Mouse (Mus musculus): ENCODE measurements around the gene Suox. TPM values are rescaled to one million over a fixed set of nuclear protein-coding genes. Genes with fewer than 3 reads are reported as not detected.
"Not testable (repeated sequence)": the region's sequence is repeated elsewhere in the genome, so short reads cannot be mapped to it uniquely, and the experiment has no call there.

Gene Suox
- 10 to 100 TPM; 27.7 to 28.3 TPM for total RNA-seq (2021)
- long read RNA-seq, experiment 1, transcript Suox-201 (4 exons, 2,497 nt), result major isoform, 33 of 41 reads
- long read RNA-seq, experiment 1, partial matches to known transcripts, result 6 of 41 reads
- long read RNA-seq, experiment 1, other reads (novel, unspliced or antisense), result 2 of 41 reads
- long read RNA-seq, experiment 2, transcript Suox-201 (4 exons, 2,497 nt), result major isoform, 20 of 29 reads
- long read RNA-seq, experiment 2, partial matches to known transcripts, result 8 of 29 reads
- long read RNA-seq, experiment 2, other reads (novel, unspliced or antisense), result 1 of 29 reads

DNA sequence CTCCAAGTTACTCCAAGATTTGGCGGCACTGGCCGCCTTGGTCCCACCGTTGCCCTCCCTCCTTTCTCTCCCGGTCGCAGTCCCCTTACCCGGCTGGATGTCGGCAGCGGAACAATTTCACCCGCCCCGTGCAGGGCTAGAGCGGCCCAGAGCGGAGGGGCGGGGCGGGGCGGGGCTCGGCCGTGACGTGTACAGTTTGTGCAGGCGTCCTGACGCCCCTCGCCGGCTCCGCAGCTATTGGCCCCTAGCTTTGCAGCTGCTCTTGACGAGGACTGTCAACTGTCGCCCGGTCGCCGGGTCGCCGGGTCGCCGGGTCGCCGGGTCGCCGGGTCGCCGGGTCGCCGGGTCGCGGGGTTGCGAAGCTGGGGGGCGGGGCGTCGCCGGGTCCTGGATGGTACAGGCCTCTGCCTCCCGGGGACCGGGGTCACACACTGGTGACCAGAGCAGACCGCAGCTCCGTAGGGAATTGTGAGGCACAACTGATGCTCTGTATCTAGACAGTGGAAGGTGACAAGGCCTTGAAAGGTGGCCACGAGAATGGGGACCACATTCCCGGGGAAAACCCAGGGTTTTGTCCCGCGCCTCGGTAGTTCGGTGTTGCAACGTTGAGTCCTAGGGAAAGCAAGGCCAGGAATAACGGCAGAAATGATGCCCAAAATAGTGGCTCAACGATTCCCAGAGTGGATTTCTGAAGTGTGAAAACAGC is at the start of gene Suox:
Gene Suox (minus strand): TSS at position 311 of the 706 bp plus-strand sequence.
- DNase-seq (ENCODE audit: low spot score), result peak; percentile 88

DNA sequence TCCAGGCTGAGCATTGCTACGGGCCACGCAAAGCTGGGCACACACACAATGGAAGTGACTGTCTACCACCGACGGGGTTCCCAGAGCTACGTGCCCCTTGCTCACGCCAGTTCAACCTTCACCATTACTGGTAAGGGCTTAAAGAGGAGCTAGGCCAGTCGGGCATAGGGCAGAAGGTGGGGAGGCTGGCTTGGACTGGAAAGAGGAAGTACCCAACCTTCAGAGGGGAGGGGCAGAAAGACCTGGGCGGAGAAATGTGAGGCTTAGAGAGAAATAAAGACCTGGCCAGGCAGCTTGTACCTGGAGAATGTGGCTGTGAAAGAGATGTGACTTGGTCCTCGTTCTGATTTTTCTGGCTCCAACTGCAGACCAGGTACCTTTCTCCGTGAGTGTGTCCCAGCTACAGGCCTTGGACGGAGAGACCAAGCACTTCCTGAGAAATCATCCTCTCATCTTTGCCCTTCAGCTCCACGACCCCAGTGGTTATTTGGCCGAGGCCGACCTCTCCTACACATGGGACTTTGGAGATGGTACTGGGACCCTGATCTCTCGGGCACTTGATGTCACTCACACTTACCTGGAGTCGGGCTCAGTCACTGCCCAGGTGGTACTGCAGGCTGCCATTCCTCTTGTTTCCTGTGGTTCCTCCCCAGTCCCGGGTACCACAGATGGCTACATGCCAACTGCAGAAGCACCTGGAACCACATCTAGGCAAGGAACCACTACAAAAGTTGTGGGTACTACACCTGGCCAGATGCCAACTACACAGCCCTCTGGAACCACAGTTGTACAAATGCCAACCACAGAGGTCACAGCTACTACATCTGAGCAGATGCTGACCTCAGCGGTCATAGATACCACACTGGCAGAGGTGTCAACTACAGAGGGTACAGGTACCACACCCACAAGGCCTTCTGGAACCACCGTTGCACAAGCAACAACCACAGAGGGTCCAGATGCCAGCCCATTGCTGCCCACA is 42.0 kb upstream of the Suox start:
- no peak for DNase-seq (ENCODE audit: low spot score)

DNA sequence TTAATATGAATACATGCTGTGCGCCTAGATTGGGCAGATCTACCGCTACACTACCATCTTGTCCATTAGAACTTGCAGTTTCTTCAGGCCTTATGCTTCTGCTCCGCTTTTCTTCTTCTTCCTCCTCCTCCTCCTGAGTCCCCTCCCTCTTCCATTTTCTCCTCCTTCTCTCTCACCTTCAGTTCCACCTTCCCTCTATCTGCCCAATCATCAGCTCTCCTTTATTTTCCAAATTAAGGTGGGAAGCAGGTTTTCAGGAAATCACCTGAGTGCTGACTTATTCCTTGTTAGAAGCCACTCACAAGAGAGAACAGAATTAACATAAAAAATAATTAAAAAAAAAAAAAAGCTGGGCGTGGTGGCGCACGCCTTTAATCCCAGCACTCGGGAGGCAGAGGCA is 37.4 kb upstream of the Suox start:
- not testable (repeated sequence) for DNase-seq (ENCODE audit: low spot score)

DNA sequence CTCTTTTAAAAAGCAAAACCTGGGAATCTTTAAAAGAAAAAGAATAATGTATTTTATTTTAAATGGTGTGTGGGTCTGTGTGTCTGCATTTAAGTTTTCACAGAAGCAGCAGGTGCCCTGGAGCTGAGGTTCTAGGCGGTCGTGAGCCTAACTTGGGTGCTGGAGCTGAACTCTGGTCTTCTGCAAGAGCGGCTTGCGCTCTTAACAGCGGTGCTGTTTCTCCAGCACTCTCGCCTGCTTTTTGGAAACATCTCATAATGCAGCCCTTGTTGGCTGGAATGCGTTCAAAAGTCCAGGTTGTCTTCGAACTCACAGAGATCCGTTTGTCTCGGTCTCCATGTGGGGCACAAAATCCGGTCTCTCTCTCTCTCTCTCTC is 31.4 kb upstream of the Suox start:
- no peak for DNase-seq (ENCODE audit: low spot score)

DNA sequence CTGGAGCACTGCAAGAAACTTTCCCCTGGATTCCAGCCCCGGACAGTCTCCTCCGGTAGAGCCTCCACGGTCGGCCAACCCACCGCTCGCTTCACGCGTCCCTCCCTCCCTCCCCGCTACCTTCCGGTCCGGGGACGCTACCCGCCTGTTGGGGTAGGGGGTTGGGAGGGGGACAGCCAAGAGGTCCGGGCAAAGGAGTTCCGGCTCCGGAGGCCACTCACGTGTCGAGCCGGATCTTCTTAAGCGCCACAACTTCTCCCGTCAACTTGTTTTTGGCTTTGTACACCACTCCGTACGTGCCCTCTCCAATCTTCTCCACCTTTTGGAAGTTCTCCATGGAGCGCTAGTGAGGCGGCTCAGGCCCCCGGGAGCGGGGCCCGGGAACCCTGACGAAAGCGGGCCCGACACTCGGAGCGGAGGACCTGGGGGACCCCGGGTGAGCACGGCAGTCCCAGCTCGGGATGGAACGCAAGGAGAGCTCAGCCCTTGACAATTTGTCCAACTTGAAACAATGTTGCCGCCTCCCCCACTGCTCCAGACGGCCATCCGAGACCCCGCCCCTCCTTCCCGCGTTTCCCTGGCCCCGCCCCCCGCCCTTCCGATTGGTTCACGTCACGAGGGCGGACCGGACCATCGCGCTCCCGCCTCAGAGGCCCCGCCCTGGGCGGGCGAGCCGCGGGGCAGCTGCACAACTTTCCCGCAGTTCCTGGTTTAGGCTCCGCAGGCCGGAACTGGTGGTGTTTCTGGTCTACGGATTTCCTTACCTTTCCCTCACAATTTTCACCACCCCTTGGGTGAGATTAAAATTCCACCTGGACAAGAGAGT is 30.8 kb upstream of the Suox start, which contains the start of gene Cdk2:
Gene Cdk2 (minus strand): TSS at position 541 of the 826 bp plus-strand sequence.
- peak; percentile 93 for DNase-seq (ENCODE audit: low spot score)

DNA sequence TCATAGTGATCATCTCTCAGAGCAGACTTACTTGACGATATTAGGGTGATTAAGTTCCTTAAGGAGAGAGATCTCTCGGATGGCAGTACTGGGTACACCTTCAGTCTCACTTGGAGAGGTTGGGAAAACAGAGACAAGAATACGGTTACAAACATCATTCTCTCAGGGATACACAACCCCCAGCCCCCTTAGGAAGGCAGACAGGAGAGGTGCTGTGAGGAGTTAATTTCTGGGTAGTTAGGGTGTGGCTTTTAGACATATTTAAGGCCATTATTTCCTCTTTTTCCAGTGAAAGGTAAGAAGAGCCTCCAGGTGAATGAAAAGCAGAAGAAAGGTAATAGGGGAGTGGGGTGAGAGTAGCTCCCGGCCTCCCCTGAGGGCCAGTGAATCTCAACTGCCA is 30.0 kb upstream of the Suox start, which contains the start of gene Pmel:
Gene Pmel (plus strand): TSS at position 301 of the 400 bp plus-strand sequence.
- DNase-seq (ENCODE audit: low spot score), result no peak

DNA sequence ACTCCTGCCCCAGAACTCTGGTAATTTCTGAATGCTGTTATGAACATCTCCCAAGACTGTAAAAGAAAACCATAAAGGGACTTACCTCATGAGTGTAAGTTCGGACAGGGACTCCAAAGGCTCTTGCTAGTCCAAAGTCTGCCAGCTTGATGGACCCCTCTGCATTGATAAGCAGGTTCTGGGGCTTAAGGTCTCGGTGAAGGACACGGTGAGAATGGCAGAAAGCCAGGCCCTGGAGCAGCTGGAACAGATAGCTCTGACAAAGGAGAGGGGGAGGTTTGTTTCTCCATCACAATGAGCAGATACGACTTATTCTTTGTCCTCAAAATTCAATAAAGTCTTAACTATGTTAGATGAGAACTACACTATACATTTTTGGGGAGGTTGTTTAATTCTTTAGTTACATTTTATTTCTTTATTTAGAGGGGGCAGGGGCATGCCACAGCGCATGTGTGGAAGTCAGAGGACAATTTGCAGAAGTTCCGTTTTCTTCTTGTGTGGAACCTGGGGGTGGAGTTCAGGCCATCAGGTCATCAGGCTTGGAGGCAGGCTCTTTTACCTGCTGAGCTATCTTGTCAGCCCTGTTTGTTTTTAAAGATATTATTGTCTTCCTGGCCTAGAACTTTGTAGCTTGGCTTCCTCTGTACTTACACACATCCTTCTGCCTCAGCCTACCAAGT is 28.6 kb upstream of the Suox start:
- no peak for DNase-seq (ENCODE audit: low spot score)

DNA sequence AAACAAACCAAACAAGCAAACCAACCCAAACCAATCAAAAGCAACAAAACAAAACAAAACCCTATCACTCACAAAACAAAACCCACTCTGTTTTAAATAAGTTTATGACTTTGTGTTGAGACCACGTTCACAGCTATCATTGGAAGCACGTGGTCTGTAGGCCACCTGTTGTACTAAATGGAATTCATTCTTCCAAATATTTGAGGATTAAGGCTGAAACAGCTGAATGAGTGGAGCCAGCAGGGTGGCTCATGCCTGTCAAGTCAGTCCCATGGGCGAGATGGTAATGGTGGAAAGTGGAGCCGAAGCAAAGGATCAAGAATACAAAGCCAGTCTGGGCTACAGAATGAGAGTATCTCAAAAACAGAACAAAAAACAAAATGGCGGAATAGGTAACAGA is 26.8 kb upstream of the Suox start:
- DNase-seq (ENCODE audit: low spot score), result no peak

DNA sequence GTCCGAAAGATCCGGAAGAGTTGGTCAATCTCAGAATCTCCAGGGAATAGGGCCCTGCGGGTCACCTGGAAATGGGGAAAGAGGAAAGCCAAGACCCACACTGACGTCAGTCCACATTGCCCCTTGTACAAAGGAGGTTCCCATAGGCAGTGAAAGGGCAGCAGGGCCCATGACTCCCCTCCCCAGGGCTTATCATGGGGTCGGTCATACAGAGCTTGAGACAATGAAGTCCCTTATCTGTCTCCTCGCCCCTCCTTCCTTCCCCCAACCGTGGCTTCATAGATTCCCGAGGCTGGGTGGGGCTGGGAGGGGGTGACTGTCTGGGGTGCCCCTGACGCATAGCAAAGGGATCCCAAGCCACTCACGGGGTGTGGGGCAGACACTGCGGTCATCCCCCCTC is 25.7 kb upstream of the Suox start:
- no peak for DNase-seq (ENCODE audit: low spot score)

DNA sequence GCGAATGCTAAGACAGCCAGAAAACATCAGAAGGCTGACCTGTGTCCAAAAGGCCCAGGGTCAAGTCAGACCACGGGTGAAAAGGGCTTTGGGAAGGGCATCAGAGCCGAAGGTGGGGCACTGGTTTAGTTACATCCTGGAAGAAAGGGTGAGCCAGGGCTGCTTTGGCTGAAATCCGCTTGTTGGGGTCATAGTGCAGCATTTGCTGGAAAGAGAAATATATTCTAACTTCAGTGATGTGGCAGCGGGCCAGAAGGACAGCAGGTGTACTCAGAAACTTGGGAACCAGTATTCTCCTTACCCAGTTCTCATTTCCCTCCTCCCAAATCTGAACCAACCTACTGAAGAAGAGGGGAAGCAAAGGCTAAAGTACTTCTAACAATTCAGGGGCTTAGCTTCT is 25.1 kb upstream of the Suox start:
- DNase-seq (ENCODE audit: low spot score), result no peak

DNA sequence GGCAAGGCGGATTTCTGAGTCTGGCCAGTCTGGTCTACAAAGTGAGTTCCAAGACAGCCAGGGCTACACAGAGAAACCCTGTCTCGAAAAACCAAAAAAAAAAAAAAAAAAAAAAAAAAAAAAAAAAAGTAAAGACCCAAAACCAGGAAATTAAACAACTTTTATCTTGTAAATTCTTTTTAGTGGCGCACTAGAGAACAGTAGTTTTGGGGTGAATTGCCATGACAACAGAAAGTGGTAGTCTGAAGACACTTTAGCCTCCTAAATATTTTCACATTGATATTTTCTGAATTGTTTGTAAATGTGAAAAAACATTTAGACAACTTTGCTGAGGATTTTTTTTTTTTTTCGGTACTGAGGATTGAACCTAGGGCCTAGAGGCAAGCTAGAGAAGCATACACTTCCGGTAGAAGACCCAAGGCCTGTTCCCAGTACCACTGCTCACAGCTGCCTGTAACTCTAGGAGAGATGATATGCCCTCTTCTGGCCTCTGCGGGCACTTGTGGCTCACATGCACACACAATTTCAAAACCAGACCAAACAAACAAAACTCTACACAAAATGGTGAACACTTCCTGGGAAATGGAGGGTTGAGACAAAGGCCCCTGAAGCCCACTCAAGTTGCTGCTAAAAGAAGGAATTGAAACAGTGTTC is 23.3 kb upstream of the Suox start:
- DNase-seq (ENCODE audit: low spot score), result no peak

DNA sequence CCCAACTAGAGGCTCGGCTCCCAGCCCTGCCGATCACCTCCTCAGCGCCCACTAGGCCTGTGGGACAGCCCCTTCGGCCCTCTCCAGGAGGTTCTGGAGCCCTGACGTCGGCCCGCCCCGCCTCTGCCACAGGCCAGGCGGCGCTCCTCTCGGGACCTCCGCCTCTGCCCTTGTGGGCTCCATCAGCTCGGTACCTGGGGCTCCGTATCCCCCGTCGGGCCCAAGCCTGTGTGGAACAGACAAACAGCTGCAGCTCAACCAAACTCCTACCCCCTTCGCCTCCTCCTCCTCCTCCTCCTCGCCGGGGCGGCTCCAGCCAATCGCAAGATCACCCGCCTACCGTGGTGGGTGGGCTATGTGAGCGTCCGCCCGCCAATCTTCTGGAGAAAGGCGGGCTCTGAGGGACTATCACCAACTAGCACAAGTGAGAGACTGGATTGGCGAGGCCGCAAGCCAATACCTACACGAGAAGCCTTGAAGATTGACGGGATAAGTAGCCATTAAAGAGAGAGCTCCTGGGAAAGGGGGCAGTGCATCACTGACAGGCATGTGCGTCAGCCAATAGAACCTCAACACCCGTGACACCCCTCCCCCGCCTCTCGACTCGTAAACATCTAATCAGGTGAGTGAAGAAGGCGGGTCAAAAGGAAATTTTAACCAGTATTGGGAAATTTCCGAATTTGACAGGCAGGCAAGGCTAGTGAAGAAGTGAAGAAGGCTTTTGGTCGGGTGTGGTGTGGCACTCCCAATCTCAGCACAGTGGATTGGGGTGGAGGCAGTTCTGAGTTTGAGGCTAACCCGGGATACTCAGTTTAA is 22.3 kb upstream of the Suox start, which contains the start of gene Rab5b:
Gene Rab5b (minus strand): TSS at position 273 of the 816 bp plus-strand sequence.
- DNase-seq (ENCODE audit: low spot score), result peak; percentile 99

DNA sequence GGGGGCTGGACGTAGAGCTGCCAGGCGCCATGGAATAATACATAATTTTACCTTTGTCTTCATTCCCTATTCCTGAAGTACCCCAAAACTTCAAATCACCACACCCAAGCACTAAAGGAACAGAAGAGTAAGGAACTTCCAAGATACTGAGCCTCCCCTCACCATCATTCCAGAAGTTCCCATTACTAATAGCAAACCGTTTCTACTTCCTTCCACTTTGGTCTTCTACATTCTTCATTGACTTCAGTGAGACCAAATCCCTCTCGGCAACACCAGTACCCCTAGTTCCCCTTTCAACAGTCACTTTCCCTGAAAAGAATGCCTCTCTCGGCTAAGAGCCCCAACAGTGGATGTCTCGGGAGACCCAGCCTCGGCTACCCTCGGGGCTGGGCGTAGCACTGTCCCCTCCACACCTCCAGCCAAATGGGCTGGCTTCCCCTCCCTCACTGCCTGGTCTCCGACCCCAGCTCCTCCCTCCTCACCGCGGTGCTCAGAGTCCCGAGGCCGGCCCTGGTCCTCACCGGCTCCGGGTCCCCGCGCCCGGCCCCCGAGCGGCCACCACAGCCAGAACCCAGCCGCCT is 21.6 kb upstream of the Suox start:
- DNase-seq (ENCODE audit: low spot score), result no peak

DNA sequence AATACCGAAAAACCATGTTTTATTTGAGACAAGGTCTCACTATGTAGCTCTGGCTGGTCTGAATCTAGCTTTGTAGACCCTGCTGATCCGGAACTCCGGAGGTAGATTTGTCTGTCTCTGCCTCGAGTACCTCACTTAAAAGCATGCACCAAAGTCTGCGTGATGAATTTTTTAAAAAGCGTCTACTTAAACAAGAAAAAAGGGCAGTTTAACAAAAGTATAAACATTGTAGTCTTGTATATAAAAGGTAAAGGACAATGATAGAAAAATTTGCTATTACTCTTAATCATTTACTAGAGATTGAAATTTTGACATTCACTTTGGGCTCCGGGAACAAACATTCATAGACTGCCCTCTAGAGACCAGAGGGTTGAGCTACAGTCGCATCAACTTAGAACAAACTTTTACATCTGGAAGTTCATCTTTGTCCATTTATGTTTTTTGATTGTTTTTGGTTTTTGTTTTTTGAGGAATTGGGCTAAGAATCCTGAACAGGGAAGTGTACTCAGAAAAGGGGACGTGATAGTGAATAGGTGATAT is 666 bp upstream of the Suox start:
- peak; percentile 31 for DNase-seq (ENCODE audit: low spot score)

DNA sequence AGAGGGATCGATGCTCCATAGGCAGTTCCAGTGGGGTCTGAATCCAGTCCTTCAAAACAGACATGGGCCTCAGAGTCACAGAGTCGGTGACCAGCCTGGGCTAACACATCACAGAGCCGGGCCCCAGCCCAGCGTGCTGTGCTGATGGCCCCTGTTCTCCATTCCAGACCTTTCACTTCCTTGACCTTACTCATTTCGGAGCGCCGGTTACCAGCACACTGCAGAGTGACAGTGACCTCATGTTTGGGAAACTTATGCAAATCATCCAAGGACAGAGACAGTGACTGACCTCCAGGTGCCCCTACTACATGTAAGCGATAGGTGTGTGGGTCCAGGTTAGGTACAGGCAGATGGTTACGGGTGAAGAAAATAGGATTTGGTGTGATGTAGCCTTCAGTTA is 2.7 kb downstream of the Suox start:
- DNase-seq (ENCODE audit: low spot score), result no peak

DNA sequence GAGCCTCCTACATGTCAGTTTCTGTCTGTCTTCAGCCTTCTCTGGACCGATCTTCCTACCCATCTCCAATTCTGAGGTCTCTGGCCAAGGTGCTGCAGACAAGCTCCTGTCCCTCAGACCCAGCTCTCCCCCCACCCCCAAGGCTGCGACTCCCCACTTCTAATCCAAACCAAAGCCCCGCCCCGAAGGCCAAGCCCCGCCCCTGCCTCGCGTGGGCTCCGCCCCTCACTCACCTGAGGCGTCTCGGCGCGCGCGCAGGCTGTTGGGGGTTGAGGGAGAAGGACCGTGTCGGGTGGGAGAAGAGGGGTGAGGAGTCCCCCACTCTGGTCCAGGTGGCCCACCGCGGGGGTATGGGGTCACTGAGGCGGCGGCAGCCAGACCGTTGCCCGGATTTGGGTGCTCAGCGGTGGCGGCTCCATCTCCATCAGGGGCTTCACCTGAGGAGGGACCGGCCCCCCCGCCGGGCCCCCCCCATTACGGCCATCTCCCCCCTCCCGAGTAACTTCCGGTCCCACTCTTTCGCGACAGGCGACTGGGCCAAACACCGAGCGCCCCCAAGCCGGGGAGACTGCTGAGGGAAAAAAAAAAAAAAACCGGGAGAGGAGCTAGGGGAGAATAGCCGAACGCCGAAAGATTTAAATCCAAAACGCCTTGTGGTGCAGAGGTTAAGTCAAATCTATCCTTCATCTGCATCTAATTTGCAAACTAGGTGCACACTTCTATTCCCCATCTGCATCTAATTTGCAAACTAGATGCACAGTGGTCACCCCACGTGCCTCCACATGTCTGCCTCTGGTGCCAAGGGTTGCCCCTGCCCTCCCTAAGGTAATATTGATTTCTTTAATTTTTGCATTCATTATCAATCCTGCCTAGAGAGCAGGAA is 4.8 kb downstream of the Suox start:
- DNase-seq (ENCODE audit: low spot score), result peak; percentile 11

DNA sequence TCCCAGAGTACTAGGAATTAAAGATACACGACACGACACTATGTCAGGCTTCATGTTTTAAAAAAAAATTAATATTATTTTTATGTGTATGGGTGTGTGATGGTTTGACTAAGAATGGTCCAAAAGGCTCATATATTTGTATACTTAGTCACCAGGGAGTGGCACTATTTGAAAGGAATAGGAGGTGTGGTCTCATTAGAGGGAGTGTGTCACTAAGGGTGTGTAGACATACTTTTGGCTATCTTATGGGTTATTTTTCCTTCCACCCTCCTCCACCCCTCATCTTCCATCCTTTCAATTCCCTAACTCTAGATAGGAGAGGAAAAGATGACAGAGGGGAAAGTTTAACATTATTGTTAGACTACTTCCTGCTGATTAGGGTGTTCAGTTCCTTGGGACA is 8.1 kb downstream of the Suox start:
- no peak for DNase-seq (ENCODE audit: low spot score)

Measured in gastrocnemius, adult 18-20 months (tissue).